Mouse (Mus musculus): ENCODE results near the gene Fxyd1. TPM values are rescaled to one million over a fixed set of nuclear protein-coding genes. Genes with fewer than 3 reads are reported as not detected.
A peak's percentile ranks its signal among the peaks of the same experiment; 100 is the strongest.

Gene Fxyd1
- 61.7 and 71.2 TPM in 2 replicates for polyA plus RNA-seq (2015; fragmentation: Nextera tagmentation; extraction: Ambion mirVana)

DNA sequence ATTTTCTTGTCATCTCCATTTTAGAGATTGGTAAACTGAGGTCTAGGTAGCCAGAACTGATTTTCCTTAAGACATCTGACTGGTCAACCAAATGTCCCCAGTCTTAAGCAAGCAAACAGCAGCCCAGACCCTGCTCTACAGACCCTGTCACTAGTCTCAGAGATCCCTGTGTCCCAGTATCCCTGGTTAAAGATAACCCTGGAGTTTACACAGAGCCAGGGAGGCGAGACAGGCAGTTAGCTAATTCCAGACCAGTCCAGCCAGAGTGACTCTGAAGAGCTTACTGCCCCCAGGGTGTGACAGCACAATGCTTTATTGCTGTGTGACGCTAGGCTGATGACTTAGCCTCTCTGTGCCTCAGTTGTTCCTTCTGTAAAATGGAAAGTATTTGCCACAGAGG is at the start of gene Fxyd1:
TSS of gene Fxyd1 (minus strand) at position 129 of the 400 bp plus-strand sequence.
- Histone ChIP-seq H3K27me3 (peaks cover 29% of the 10 kb centered on the region), H3K36me3 (no peaks in the 10 kb centered on the region), H3K4me3 (no peak within 1 kb of the TSS), H3K27ac (peak within 1 kb of the TSS; percentile 22; the same call in 1 of the 2 replicates), H3K9ac (no peak within 1 kb of the TSS), H3K4me1 (peaks cover 34% of the 10 kb centered on the region), H3K4me2 (replicated peaks) (no peak within 1 kb of the TSS), H3K9me3 (no peaks in the 10 kb centered on the region)
- WGBS: 77% methylated on average over 2 of the region's 2 CpGs
- no peak for ATAC-seq (ENCODE audit: low FRiP score, low read depth)

- Histone ChIP-seq H3K36me3 (no peaks in the 10 kb centered on the region), H3K27ac (no peak overlapping the region), H3K9ac (no peak overlapping the region), H3K4me1 (no peaks in the 10 kb centered on the region; the same call in 1 of the 2 replicates), H3K4me3 (no peak overlapping the region), H3K4me2 (replicated peaks) (no peak overlapping the region), H3K9me3 (no peaks in the 10 kb centered on the region), H3K27me3 (peaks cover 10% of the 10 kb centered on the region; the same call in 1 of the 2 replicates)
- WGBS: 42% methylated on average over 3 of the region's 3 CpGs
- no peak for ATAC-seq (ENCODE audit: low FRiP score, low read depth)
Observed at GRCm38 (mm10) chr7:31106166-31106565, 49.2 kb upstream of the Fxyd1 start.

DNA sequence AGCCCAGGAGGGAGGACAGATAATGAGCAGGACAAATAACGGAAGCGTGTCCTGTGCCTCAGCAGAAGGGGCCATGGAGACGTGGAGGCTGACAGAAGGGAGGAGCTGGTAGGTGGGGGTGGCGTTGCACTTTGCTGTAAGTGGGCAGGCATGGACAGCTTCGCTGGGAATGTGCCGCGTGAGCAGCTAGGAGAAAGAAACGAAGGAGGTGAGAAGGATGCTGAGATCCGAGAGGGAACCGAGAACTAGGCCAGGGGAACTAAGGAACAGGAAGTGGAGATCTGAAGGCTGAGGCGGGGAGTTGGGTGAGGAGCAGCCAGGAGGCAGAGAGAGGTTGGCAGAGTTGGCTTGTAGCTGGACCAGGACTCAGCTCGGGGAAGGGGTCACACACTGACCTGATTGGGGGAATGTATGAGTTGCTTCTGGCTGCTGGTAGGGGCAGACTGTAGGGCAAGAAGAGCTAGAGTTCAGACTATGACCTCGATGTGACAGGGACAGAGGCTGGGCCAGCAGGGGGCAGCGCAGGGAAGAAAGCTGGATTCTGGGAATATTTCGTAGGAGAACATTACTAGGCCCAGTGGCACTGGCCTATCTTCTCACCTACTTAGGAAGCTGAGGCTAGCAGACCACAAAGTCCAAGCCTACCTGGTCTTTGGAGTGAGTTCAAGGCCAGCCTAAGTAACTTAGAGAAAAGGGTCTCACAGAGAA is 48.2 kb upstream of the Fxyd1 start:
- H3K9me3 ChIP-seq: no peaks in the 10 kb centered on the region
- no peak for ATAC-seq (ENCODE audit: low FRiP score, low read depth)
- WGBS: 61% methylated on average over 15 of the region's 15 CpGs
- no peak overlapping the region for H3K9ac ChIP-seq
- H3K27ac ChIP-seq: no peak overlapping the region
- no peaks in the 10 kb centered on the region for H3K36me3 ChIP-seq
- no peaks in the 10 kb centered on the region; the same call in 1 of the 2 replicates for H3K4me1 ChIP-seq
- no peak overlapping the region for H3K4me2 ChIP-seq (replicated peaks)
- no peak overlapping the region for H3K4me3 ChIP-seq
- peaks cover 10% of the 10 kb centered on the region; the same call in 1 of the 2 replicates for H3K27me3 ChIP-seq

DNA sequence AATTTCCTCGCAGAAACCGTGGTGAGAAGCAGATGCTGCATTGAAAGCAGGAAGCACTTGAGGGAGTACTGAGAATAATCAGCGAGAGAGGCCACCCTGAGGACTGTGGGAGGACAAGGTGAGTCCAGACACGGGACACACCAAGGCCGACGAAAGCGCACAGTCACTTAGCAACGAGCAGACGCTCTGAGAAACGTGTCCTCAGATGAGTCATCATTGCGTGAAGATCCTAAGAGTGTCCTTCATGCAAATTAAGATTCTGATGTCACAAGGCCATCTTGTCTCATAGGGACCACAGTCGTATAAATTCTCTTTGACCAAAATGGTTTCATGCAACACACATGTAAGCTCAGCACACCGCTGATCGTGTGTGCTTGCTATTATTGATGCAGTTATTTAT is 43.8 kb upstream of the Fxyd1 start:
- H3K36me3 ChIP-seq: no peaks in the 10 kb centered on the region
- H3K27me3 ChIP-seq: peaks cover 10% of the 10 kb centered on the region; the same call in 1 of the 2 replicates
- no peaks in the 10 kb centered on the region for H3K9me3 ChIP-seq
- H3K4me3 ChIP-seq: no peak overlapping the region
- no peak overlapping the region for H3K9ac ChIP-seq
- H3K4me2 ChIP-seq (replicated peaks): no peak overlapping the region
- no peak overlapping the region for H3K27ac ChIP-seq
- WGBS: 85% methylated on average over 14 of the region's 14 CpGs
- no peaks in the 10 kb centered on the region for H3K4me1 ChIP-seq
- ATAC-seq (ENCODE audit: low FRiP score, low read depth): no peak

GRCm38 (mm10) chr7:31099612-31099982 is 42.6 kb upstream of the Fxyd1 start:
- H3K9me3 ChIP-seq: no peaks in the 10 kb centered on the region
- no peak overlapping the region for H3K27ac ChIP-seq
- H3K36me3 ChIP-seq: no peaks in the 10 kb centered on the region
- H3K4me1 ChIP-seq: no peaks in the 10 kb centered on the region
- no peak overlapping the region for H3K4me2 ChIP-seq (replicated peaks)
- WGBS: 84% methylated on average over 6 of the region's 6 CpGs
- no peak overlapping the region for H3K9ac ChIP-seq
- ATAC-seq (ENCODE audit: low FRiP score, low read depth): no peak
- no peak overlapping the region for H3K4me3 ChIP-seq
- peaks cover 10% of the 10 kb centered on the region; the same call in 1 of the 2 replicates for H3K27me3 ChIP-seq

DNA sequence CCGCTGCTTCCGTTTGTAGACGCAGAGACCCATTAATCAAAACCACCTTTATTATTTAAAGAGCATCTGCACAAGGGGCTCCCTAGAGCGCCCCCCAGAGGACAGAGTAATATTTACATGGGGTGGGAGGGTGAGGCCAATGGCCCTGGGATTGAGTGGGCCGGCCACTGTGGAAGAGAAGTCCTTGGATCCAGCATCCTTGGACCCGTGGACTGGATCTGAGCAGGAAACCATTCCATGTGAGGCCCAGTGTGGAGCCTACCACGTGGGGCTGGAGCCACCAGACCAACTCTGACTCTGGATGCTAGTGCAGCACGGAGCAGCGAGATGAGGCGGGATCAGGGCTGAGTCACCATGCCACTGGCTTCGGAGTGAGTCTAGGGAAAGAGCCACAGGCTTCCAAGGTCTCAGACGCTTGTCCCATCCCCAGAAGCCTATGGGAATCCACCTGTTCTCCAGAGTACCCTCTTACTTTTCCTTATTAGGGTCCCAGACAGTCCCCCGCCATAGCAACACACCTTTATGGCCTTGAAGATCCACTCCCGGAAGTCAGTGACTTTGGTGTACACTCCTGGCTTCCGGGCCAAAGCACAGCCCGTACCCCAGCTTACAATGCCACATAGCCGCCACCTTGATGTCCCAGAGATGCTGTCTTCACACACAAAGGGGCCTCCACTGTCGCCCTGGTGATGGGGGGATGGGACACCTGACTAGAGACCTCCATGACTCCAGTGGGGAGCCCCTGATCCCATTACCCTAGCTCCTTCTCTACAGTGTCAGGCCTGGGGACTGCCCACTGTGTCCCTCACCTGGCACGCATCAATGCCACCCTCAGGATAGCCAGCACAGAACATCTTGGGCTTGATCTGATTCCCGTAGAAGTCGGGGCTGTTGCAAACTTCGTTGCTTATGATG is 42.0 kb upstream of the Fxyd1 start:
- H3K9me3 ChIP-seq: no peaks in the 10 kb centered on the region
- no peaks in the 10 kb centered on the region for H3K36me3 ChIP-seq
- peaks cover 10% of the 10 kb centered on the region; the same call in 1 of the 2 replicates for H3K27me3 ChIP-seq
- no peak overlapping the region for H3K27ac ChIP-seq
- no peak for ATAC-seq (ENCODE audit: low FRiP score, low read depth)
- H3K4me3 ChIP-seq: no peak overlapping the region
- 78% methylated on average over 22 of the region's 22 CpGs for WGBS
- no peak overlapping the region for H3K9ac ChIP-seq
- no peaks in the 10 kb centered on the region for H3K4me1 ChIP-seq
- H3K4me2 ChIP-seq (replicated peaks): no peak overlapping the region

DNA sequence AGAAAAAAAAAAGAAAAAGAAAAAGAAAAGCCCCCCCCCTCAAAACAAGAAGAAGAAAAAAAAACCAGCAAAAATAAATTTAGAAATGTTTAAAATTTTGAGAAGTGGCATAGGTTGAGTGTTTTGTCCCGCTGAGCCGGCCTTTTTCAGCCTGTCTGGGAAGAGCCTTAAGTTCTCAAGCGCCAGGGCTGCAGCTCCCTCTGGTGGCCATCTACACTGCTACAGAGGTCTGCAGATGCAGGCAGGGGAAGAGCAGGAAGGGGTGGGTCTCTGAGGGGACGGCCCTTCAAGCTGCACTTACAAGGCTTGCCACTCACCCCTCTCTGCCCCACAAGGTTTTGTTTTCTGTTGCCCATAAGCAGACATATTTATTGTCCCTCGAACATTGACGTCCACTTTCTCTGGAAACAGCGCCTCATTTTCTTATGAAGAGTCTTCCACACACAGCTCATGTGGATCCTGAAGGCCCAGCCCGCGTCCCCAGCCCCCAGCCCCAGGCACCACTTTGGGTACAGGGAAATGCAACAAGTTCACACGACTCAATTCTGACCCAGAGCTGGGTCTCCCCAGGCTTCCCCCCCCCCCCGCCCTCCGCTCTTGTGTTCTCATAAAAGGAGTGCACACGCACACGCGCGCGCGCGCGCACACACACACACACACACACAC is 40.7 kb upstream of the Fxyd1 start:
- Histone ChIP-seq H3K36me3 (no peaks in the 10 kb centered on the region), H3K27ac (no peak overlapping the region), H3K27me3 (peaks cover 2% of the 10 kb centered on the region; the same call in 1 of the 2 replicates), H3K4me3 (peak overlapping the region; percentile 25), H3K4me2 (replicated peaks) (peak overlapping the region; percentile 53), H3K9ac (no peak overlapping the region), H3K9me3 (no peaks in the 10 kb centered on the region), H3K4me1 (no peaks in the 10 kb centered on the region)
- WGBS: 22% methylated on average over 14 of the region's 20 CpGs
- peak; percentile 94 for ATAC-seq (ENCODE audit: low FRiP score, low read depth)

- no peaks in the 10 kb centered on the region for H3K27me3 ChIP-seq
- ATAC-seq (ENCODE audit: low FRiP score, low read depth): no peak
- H3K9me3 ChIP-seq: no peaks in the 10 kb centered on the region
Observed at GRCm38 (mm10) chr7:31096892-31097564, 40.0 kb upstream of the Fxyd1 start.

GRCm38 (mm10) chr7:31094774-31095501 is 37.9 kb upstream of the Fxyd1 start:
- H3K9me3 ChIP-seq: no peaks in the 10 kb centered on the region
- H3K36me3 ChIP-seq: no peaks in the 10 kb centered on the region
- WGBS: 31% methylated on average over 11 of the region's 12 CpGs
- no peak overlapping the region for H3K4me3 ChIP-seq
- ATAC-seq (ENCODE audit: low FRiP score, low read depth): no peak
- H3K27me3 ChIP-seq: no peaks in the 10 kb centered on the region
- no peak overlapping the region for H3K27ac ChIP-seq
- no peaks in the 10 kb centered on the region for H3K4me1 ChIP-seq
- H3K4me2 ChIP-seq (replicated peaks): no peak overlapping the region
- no peak overlapping the region for H3K9ac ChIP-seq

More at GRCm38 (mm10) chr7:31096892-31097564, 40.0 kb upstream of the Fxyd1 start:
- Histone ChIP-seq H3K9ac (no peak overlapping the region), H3K4me2 (replicated peaks) (no peak overlapping the region), H3K4me3 (no peak overlapping the region), H3K4me1 (no peaks in the 10 kb centered on the region), H3K27ac (no peak overlapping the region), H3K36me3 (no peaks in the 10 kb centered on the region)
- 69% methylated on average over 9 of the region's 9 CpGs for WGBS

DNA sequence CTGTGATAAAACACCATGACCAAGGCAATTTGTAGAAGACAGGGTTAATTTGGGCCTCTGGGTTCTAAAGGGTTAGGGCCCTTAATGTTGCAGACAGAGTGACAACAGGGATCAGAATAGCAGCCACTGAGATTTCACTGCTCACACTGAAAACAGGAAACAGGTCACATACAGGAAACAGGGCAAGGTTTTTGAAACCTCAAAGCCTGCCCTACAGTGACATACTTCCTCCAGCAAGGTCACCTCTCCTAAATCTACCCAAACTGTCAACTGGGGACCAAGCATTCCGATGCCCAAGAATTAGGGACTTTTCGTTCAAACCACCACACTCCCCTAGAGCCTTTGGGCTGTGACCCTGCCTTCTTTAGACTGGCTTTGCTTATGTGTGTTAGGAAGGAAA is 32.7 kb upstream of the Fxyd1 start:
- Histone ChIP-seq H3K27me3 (no peaks in the 10 kb centered on the region), H3K4me2 (replicated peaks) (no peak overlapping the region), H3K4me1 (peaks cover 11% of the 10 kb centered on the region; the same call in 1 of the 2 replicates), H3K36me3 (no peaks in the 10 kb centered on the region), H3K9ac (no peak overlapping the region), H3K4me3 (no peak overlapping the region), H3K9me3 (no peaks in the 10 kb centered on the region), H3K27ac (no peak overlapping the region)
- 84% methylated on average over 2 of the region's 2 CpGs for WGBS
- ATAC-seq (ENCODE audit: low FRiP score, low read depth): no peak

DNA sequence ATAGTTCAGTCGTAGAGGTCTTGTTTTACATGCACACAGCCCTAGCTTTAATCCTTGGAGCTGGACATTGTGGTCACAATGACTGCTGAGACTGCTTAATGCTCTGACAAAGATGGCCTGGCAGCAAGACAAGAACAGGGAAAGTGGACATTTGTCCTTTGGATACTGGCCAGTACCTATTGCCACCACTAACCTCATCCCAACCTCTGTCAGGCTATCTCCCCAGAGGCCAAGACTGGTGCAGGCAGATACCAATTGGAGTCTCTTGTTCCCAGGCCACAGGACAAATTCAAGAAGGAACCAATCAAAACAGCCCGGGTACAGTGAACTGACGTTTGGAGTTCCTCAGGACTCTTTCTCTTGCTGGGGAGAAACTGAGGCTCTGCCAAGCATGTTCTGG is 31.2 kb upstream of the Fxyd1 start:
- 62% methylated on average over 3 of the region's 3 CpGs for WGBS
- Histone ChIP-seq H3K27ac (no peak overlapping the region), H3K9ac (no peak overlapping the region), H3K4me2 (replicated peaks) (no peak overlapping the region), H3K27me3 (no peaks in the 10 kb centered on the region), H3K4me3 (no peak overlapping the region), H3K9me3 (no peaks in the 10 kb centered on the region), H3K4me1 (peaks cover 18% of the 10 kb centered on the region), H3K36me3 (no peaks in the 10 kb centered on the region)
- ATAC-seq (ENCODE audit: low FRiP score, low read depth): no peak
